Mouse (Mus musculus) limb, embryonic 15.5 days (tissue): Measurements from ENCODE around the gene Gdpd2. TPM values are rescaled to one million over a fixed set of nuclear protein-coding genes. Genes with fewer than 3 reads are reported as not detected.

ENCODE experiments used
- ATAC-seq: fragments of 200-750 bp; cut with Nextera tagmentation; 2 replicates; pipeline ENCODE4 v1.8.0; 2017; ENCODE audit warnings: low read depth, moderate TSS enrichment; ENCODE audit not compliant: insufficient number of reproducible peaks, low FRiP score, low TSS enrichment
- H3K27ac ChIP-seq: fragments of 300-500 bp; sonication (generic); 2 replicates; pipeline ENCODE4 v1.5.1; 2015; ENCODE audit warnings: moderate library complexity, mild to moderate bottlenecking, inconsistent platforms
- H3K27me3 ChIP-seq: fragments of 300-500 bp; sonication (generic); 2 replicates; pipeline ENCODE4 v1.6.1; 2015; ENCODE audit warnings: inconsistent platforms
- H3K36me3 ChIP-seq: fragments of 300-500 bp; sonication (generic); 2 replicates; pipeline ENCODE4 v1.6.1; 2015; ENCODE audit warnings: inconsistent platforms
- H3K4me1 ChIP-seq: fragments of 300-500 bp; sonication (generic); 2 replicates; pipeline ENCODE4 v1.6.1; 2015; ENCODE audit warnings: inconsistent platforms
- H3K4me2 ChIP-seq: fragments of 300-500 bp; sonication (generic); 2 replicates; pipeline ENCODE4 v1.6.1; 2015; ENCODE audit warnings: mild to moderate bottlenecking, inconsistent platforms
- H3K4me3 ChIP-seq: fragments of 300-500 bp; sonication (generic); 2 replicates; pipeline ENCODE4 v1.5.1; 2015; ENCODE audit warnings: mild to moderate bottlenecking, inconsistent platforms
- H3K9ac ChIP-seq: fragments of 300-500 bp; sonication (generic); 2 replicates; pipeline ENCODE4 v1.6.1; 2015; ENCODE audit warnings: inconsistent platforms
- H3K9me3 ChIP-seq: fragments of 300-500 bp; sonication (generic); 2 replicates; pipeline ENCODE4 v1.6.1; 2016; ENCODE audit warnings: inconsistent platforms
- WGBS: fragments of 180-500 bp; shearing (Covaris S2); methylation state at CpG from one replicate; pipeline ENCODE4 v1.1.7; 2015; 5-methylcytosine and 5-hydroxymethylcytosine counted together
- polyA plus RNA-seq: library from polyadenylated mRNA; unstranded; fragments of >200 nt; fragmentation: Nextera tagmentation; extraction: Ambion mirVana; gene quantifications from 2 replicates; pipeline ENCODE4 v1.2.1, GENCODE M21; 2015

The Gdpd2 gene
- 11.4 and 12.1 TPM in 2 replicates for polyA plus RNA-seq

DNA sequence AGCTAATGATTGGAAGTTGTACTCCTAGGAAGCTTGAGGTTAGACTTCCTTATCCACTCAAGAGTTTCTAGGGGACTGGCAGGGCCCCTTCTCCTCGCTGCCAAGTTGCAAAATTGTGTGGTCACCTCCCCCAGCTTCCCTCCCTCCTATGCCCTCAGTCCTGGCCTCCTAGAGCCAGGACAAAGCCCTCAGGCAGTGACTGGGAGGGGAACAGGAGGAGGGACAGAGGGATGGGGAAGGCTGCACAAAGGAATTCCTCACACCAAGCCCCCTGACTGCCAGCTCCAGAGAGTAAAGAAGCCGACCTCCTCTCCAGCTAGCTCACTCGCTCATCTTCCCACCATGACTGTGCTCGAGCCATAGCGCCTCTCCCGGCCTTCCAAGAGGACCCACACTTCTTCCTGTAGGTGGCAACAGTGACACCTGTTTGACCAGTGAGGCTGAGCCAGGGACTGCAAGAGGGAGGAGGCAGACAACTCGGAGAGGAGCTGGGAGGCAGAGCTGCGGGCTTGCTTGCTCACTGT, at the start of gene Gdpd2:
Gene Gdpd2 (plus strand): TSS at position 209 of the 524 bp plus-strand sequence.
- Histone ChIP-seq H3K9ac (no peak within 1 kb of the TSS), H3K27me3 (peaks cover 30% of the 10 kb centered on the region), H3K4me2 (peak within 1 kb of the TSS; percentile 38), H3K9me3 (no peaks in the 10 kb centered on the region), H3K4me3 (peak within 1 kb of the TSS; percentile 16; the same call in 1 of the 2 replicates), H3K36me3 (0 out of 2 replicates have a peak, but pooled peaks cover 5% of the 10 kb centered on the region), H3K27ac (no peak within 1 kb of the TSS), H3K4me1 (0 out of 2 replicates have a peak, but pooled peaks cover 4% of the 10 kb centered on the region)
- ATAC-seq, result no peak
- WGBS, result 19% methylated on average over 7 of the region's 8 CpGs

DNA sequence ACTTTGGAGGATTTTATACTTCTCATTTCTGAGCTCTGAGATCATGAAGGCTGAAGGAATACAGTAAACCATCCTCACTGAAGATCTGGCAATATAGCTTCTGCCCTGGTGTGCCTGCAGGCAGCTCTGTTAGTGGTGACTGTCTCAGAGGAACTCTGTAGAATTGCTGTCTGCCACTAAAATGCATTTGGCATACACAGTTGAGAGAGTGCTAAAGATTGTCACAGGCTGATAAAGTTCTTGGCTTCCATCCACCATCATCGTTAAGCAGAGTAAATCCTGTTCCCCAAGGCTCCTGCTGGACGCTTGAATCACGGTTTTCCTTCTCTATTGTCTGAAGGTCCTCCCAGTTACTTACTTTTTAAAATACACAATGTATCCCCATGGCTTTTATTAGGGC, 43.1 kb upstream of the Gdpd2 start:
- H3K27me3 ChIP-seq, result peaks cover 4% of the 10 kb centered on the region; the same call in 1 of the 2 replicates
- ATAC-seq, result no peak

GRCm38 (mm10) chrX:100687360-100688032, 42.2 kb upstream of the Gdpd2 start:
- Histone ChIP-seq H3K9ac (no peak overlapping the region), H3K9me3 (no peaks in the 10 kb centered on the region), H3K4me2 (no peak overlapping the region), H3K27me3 (peaks cover 4% of the 10 kb centered on the region; the same call in 1 of the 2 replicates), H3K27ac (no peak overlapping the region), H3K36me3 (no peaks in the 10 kb centered on the region), H3K4me3 (no peak overlapping the region), H3K4me1 (no peaks in the 10 kb centered on the region)
- ATAC-seq, result no peak
- 66% methylated on average over 6 of the region's 6 CpGs for WGBS

More for the DNA sequence above, 43.1 kb upstream of the Gdpd2 start:
- Histone ChIP-seq H3K9ac (no peak overlapping the region), H3K9me3 (no peaks in the 10 kb centered on the region), H3K4me3 (no peak overlapping the region), H3K36me3 (no peaks in the 10 kb centered on the region), H3K4me2 (no peak overlapping the region), H3K4me1 (no peaks in the 10 kb centered on the region), H3K27ac (no peak overlapping the region)
- WGBS, result 46% methylated on average over 3 of the region's 3 CpGs

DNA sequence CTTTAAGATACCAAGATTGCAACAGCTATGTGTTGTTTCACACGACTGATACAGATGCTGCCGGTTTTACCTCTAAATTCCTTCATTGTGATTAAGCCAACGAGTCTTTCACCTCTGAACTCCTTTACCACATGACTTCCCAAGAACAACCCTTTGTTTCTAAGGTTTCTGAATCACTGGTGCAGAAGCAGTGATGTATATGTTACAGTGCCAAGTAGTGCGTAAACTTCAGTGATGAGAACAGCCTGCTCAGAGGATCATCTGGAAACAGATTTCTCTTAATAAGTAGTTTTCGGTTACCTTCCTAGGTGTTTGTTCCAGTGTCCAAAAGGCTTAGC, 41.7 kb upstream of the Gdpd2 start:
- Histone ChIP-seq H3K27me3 (peaks cover 4% of the 10 kb centered on the region; the same call in 1 of the 2 replicates), H3K27ac (no peak overlapping the region), H3K4me2 (no peak overlapping the region), H3K36me3 (no peaks in the 10 kb centered on the region), H3K9ac (no peak overlapping the region), H3K9me3 (no peaks in the 10 kb centered on the region), H3K4me3 (no peak overlapping the region), H3K4me1 (no peaks in the 10 kb centered on the region)
- WGBS, result 74% methylated on average over 5 of the region's 5 CpGs
- ATAC-seq, result no peak

DNA sequence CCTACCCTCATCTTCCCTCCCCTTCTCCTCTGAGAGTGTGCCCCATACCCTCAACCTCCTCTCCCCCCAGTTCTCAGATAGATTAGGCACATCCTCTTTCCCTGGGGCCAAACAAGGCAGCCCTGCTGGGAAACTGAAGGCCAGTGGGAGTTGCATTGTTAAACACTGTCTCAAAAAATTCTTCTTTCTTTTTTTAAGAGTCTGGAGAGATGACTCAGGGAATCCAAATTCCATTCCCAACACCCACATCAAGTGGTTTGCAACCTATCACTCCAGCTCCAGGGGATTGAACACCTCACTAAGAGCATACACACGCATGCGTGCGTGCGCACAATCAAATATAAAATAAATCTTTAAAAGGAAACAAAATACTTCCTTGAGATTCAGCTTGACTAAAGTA, 32.9 kb upstream of the Gdpd2 start:
- Histone ChIP-seq H3K36me3 (no peaks in the 10 kb centered on the region; the same call in 1 of the 2 replicates), H3K9ac (no peak overlapping the region), H3K9me3 (no peaks in the 10 kb centered on the region), H3K4me1 (no peaks in the 10 kb centered on the region), H3K4me3 (no peak overlapping the region), H3K4me2 (no peak overlapping the region), H3K27me3 (no peaks in the 10 kb centered on the region), H3K27ac (no peak overlapping the region)
- WGBS, result 94% methylated on average over 4 of the region's 4 CpGs
- ATAC-seq, result no peak

DNA sequence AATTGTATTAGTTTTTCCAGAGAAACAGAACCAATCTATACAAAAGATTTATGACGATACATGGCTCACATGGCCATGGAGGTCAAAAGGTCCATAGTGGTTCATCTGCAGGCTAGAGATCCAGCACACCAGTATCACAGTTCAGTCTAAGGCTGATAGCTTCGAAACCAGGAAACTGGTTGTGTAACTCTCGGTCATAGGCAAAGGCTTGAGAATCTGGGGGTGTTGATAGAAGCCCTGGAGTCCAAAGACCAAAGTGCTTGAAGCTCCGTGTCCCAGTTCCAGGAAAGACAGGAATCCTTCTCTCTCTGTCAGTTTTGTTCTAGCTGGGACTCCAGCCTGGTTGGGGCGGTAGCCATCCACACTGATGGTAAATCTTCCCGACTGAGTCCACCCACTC, 21.6 kb upstream of the Gdpd2 start:
- Histone ChIP-seq H3K27me3 (no peaks in the 10 kb centered on the region), H3K4me2 (no peak overlapping the region), H3K9ac (no peak overlapping the region), H3K27ac (no peak overlapping the region), H3K4me3 (no peak overlapping the region), H3K4me1 (no peaks in the 10 kb centered on the region), H3K9me3 (no peaks in the 10 kb centered on the region), H3K36me3 (peaks cover 10% of the 10 kb centered on the region; the same call in 1 of the 2 replicates)
- ATAC-seq, result no peak
- WGBS, result 91% methylated on average over 6 of the region's 6 CpGs

DNA sequence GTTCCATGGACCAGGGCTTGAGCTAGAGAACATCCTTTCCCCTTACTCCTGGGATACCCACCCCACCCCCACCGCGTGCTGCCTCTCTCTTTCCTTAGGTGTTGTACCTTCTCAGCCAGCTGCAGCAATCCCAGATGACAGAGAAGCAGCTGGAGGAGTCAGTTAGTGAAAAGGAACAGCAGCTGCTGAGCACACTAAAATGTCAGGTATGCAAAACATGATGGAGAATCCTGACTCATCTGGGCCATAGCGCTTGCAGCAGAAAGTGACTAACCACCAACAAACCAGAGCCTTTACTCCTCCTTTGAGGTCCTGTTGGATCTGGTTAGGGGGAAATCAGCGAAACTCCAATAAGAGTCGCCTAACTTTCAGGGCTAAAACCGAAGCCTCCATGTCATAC, 13.5 kb upstream of the Gdpd2 start:
- no peak for ATAC-seq
- Histone ChIP-seq H3K27me3 (0 out of 2 replicates have a peak, but pooled peaks cover 4% of the 10 kb centered on the region), H3K4me2 (no peak overlapping the region), H3K27ac (no peak overlapping the region), H3K9me3 (no peaks in the 10 kb centered on the region), H3K9ac (no peak overlapping the region), H3K36me3 (peaks cover 9% of the 10 kb centered on the region), H3K4me1 (no peaks in the 10 kb centered on the region), H3K4me3 (no peak overlapping the region)
- WGBS, result 90% methylated on average over 6 of the region's 6 CpGs

- Histone ChIP-seq H3K36me3 (0 out of 2 replicates have a peak, but pooled peaks cover 5% of the 10 kb centered on the region), H3K27me3 (peaks cover 25% of the 10 kb centered on the region), H3K4me3 (no peak overlapping the region), H3K9me3 (no peaks in the 10 kb centered on the region), H3K27ac (no peak overlapping the region), H3K4me2 (no peak overlapping the region), H3K4me1 (0 out of 2 replicates have a peak, but pooled peaks cover 4% of the 10 kb centered on the region), H3K9ac (no peak overlapping the region)
- 25% methylated on average over 1 of the region's 1 CpGs for WGBS
- no peak for ATAC-seq
Measured at GRCm38 (mm10) chrX:100728947-100729346, 726 bp upstream of the Gdpd2 start.

DNA sequence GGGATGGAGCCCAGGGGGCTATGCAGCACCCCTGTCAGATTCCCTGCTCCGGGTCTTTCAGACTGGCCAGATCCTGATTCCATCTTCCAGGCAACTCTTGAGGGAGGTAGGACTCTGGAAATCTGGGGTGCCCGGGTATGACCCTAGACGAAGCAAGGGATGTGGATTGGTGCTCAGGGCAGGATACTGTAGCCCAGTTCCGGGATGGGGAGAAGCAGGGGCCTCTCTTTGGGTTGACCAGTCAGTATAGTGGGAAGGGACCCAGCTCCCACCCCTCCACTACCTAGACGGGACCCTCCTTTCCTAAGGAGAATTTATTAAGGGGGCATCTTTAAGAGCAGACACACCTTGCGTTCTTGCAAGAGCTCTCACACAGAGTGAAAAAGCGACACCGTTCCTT, 593 bp downstream of the Gdpd2 start:
- Histone ChIP-seq H3K4me3 (peak overlapping the region; percentile 16; the same call in 1 of the 2 replicates), H3K4me2 (peak overlapping the region; percentile 38), H3K36me3 (0 out of 2 replicates have a peak, but pooled peaks cover 5% of the 10 kb centered on the region), H3K9ac (no peak overlapping the region), H3K27me3 (peaks cover 27% of the 10 kb centered on the region), H3K4me1 (0 out of 2 replicates have a peak, but pooled peaks cover 4% of the 10 kb centered on the region), H3K27ac (no peak overlapping the region), H3K9me3 (no peaks in the 10 kb centered on the region)
- ATAC-seq, result no peak
- 36% methylated on average over 8 of the region's 8 CpGs for WGBS

DNA sequence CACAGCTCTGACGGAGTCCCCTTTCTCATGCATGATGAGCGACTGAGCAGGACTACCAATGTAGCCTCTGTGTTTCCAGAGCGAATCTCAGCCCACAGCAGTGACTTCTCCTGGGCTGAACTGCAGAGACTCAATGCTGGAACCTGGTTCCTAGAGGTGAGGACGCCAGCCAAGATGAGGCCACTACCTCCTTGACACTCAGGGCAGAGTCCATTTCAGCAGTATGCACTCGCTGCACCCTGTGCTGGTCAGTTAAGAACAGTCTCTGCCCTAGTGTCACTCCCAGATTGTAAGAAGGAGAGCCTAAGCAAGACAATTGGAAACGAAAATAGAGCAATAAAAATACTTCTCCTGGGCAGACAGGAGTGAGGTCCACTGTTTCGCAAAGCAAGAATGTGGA, 4.7 kb downstream of the Gdpd2 start:
- Histone ChIP-seq H3K9ac (no peak overlapping the region), H3K9me3 (no peaks in the 10 kb centered on the region), H3K27ac (no peak overlapping the region), H3K4me3 (no peak overlapping the region), H3K36me3 (no peaks in the 10 kb centered on the region), H3K27me3 (peaks cover 30% of the 10 kb centered on the region), H3K4me1 (0 out of 2 replicates have a peak, but pooled peaks cover 4% of the 10 kb centered on the region), H3K4me2 (no peak overlapping the region)
- ATAC-seq, result no peak
- 68% methylated on average over 7 of the region's 7 CpGs for WGBS

DNA sequence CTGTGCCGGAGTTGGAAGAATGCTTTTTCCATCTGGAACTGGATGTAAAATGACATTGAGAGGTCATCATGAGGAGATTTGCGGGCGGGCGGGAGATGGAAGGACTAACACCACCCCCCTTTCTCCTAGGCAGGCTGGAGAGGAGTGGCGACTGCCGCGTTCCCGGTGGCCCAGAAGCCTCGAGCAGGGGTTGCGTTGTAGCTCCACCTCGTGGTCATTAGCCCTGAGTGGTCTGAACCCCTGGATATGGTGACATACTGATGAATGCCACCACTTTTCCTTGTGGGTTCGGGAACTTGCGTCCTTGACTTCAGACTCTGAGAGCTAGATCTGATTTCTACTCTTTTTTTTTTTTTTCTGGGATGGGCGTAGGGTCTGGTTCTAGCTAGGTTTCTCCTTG, 9.2 kb downstream of the Gdpd2 start:
- WGBS, result 19% methylated on average over 14 of the region's 14 CpGs
- no peak for ATAC-seq

DNA sequence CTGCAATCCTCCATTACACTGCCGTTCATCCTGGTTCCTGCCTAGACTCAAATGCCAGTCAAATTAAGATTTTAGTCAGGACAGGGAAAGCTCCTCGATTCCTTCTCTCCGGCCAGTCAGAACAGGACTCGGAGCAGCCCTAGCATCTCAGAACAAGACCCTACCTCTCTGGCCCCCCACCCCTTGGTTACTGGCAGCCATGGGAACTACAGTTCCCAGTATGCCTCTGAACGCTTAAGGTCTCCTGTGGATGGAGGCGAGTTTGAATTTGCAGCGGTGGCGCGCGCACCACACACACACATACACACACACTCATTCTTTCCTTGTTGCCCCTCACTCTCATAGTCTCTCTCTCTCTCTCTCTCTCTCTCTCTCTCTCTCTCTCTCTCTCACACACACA, 9.8 kb downstream of the Gdpd2 start:
- H3K4me1 ChIP-seq, result no peaks in the 10 kb centered on the region
- H3K4me2 ChIP-seq, result peak overlapping the region; percentile 47
- peak overlapping the region; percentile 35 for H3K4me3 ChIP-seq
- no peak for ATAC-seq
- WGBS, result 33% methylated on average over 10 of the region's 10 CpGs
- no peaks in the 10 kb centered on the region for H3K36me3 ChIP-seq
- no peak overlapping the region for H3K9ac ChIP-seq
- H3K27ac ChIP-seq, result no peak overlapping the region
- peaks cover 12% of the 10 kb centered on the region for H3K27me3 ChIP-seq
- no peaks in the 10 kb centered on the region for H3K9me3 ChIP-seq

More for the DNA sequence above, 9.2 kb downstream of the Gdpd2 start:
- Histone ChIP-seq H3K4me3 (peak overlapping the region; percentile 35), H3K9me3 (no peaks in the 10 kb centered on the region), H3K9ac (no peak overlapping the region), H3K36me3 (no peaks in the 10 kb centered on the region), H3K27me3 (peaks cover 15% of the 10 kb centered on the region), H3K4me1 (no peaks in the 10 kb centered on the region), H3K4me2 (peak overlapping the region; percentile 47), H3K27ac (no peak overlapping the region)
